8 mouse cellular contexts compared by ENCODE assay signal in the genomic region with DNA sequence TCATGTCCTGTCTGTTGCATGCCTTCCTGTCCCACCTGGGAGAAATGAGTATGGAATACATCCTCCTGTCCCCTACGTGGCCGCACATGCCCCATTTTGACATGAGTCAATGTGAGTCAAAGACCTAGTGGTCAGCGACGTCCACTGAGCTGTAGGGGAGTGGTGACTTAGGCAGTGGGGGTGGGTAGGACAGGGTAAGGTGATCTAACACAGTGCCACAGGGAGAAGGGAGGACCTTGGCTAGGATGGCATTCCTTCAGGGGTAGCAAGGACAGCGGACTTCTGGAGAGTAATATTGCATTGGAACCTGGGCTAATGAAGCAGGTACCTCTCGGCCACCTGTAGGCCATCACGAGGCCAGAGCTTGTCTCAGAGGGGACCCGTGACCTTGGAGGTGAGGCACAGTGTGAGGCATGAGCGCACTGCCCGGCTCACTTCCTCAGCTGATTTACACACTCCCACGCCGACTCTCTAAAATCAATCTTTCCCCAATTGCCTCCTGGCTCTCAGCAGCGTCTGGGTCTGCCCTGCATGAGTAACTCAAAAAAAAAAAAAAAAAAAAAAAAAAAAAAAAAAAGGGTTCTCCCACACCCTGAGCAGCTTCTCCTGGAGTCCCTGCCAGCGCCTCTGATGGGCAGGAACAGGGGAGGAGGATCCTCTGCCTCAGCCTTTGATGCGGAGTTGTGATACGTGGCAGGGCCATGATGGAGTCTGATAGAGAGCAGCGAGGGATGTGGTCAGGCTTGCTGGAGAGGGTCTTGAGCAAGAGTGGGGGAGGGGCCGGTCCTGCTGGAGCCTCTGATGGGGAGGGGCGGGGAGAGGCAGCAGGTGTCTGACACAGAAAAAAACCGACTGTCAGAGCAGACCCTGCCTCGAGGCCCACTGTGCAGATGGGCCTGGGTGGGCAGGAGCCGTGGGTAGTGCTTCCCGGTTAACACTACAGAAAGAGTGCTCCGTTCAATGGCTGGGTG. TPM values are rescaled to one million over a fixed set of nuclear protein-coding genes. Genes with fewer than 3 reads are reported as not detected.
DNase-seq lines count a peak whose midpoint lies in the region; ATAC-seq and TF ChIP-seq lines count a peak whose summit lies in the region.

No protein-coding gene starts in this region.

- no peak for TF ChIP-seq RAD21 in CH12.LX (IDR thresholded peaks at IDR 0.05; ENCODE audit: low read depth, low read length)

- no peak for TF ChIP-seq CTCF in cerebellum, adult 2 months (IDR thresholded peaks at IDR 0.05; ENCODE audit: borderline replicate concordance, insufficient read depth, low read depth, low read length)
- TF ChIP-seq CTCF in CH12.LX (conservative IDR thresholded peaks at IDR 0.05 in 1 of 2, IDR thresholded peaks at IDR 0.05 in 1 of 2; ENCODE audit: low read depth in 2 of 2, low read length in 2 of 2): no peak
- TF ChIP-seq CTCF in hindbrain, postnatal 0 days (IDR thresholded peaks at IDR 0.05; ENCODE audit: low read depth): no peak

- TF ChIP-seq EP300 in CH12.LX (IDR thresholded peaks at IDR 0.05; ENCODE audit: low read length): no peak

- H3K9me3 ChIP-seq in CH12.LX (replicated peaks; ENCODE audit: low read length): peaks cover 4% of the 10 kb centered on the region
- H3K9me3 ChIP-seq in hindbrain, postnatal 0 days (ENCODE audit: low read length): no peaks in the 10 kb centered on the region
- H3K9me3 ChIP-seq in midbrain, embryonic 13.5 days: no peaks in the 10 kb centered on the region; the same call in 1 of the 2 replicates

- dilution Hi-C loops in CH12.LX (cut with MboI; ENCODE audit: extremely low pct_ligation_motif_present, extremely low pct_unique_long_range_greater_than_20kb, low sequenced_read_pairs): no loop called here

- 0 out of 2 replicates have a peak, but pooled peaks have one; percentile 25 for ATAC-seq in hindbrain, postnatal 0 days
- ATAC-seq in midbrain, embryonic 13.5 days: peak; percentile 35; the same call in 1 of the 2 replicates

- no peak overlapping the region for H3K4me3 ChIP-seq in cerebellum, adult 2 months (replicated peaks; ENCODE audit: insufficient read depth, low read depth, low read length)
- H3K4me3 ChIP-seq in CH12.LX (replicated peaks in 1 of 3; ENCODE audit: low read depth in 2 of 3, low read length in 2 of 3, poor library complexity in 1 of 3): no peak overlapping the region
- no peak overlapping the region for H3K4me3 ChIP-seq in hindbrain, postnatal 0 days (ENCODE audit: low read length)
- no peak overlapping the region for H3K4me3 ChIP-seq in midbrain, embryonic 13.5 days (replicated peaks)

- H3K27me3 ChIP-seq in cerebellum, adult 2 months (ENCODE audit: control insufficient read depth, insufficient read depth, low read length): no peaks in the 10 kb centered on the region
- peaks cover 6% of the 10 kb centered on the region for H3K27me3 ChIP-seq in CH12.LX (replicated peaks)
- no peaks in the 10 kb centered on the region for H3K27me3 ChIP-seq in hindbrain, postnatal 0 days (ENCODE audit: insufficient read depth, low read length)
- no peaks in the 10 kb centered on the region; the same call in 1 of the 2 replicates for H3K27me3 ChIP-seq in midbrain, embryonic 13.5 days

- DNase-seq in cerebellum, postnatal 10 days: peak; percentile 39 to 50
- no peak for DNase-seq in cerebellum, adult 2 months
- DNase-seq in CH12.LX (ENCODE audit: extremely low read depth): no peak
- DNase-seq in hindbrain, postnatal 0 days (ENCODE audit: low spot score): peak; percentile 33
- DNase-seq in spleen, adult 12 weeks (ENCODE audit: low spot score): no peak
- no peak for DNase-seq in heart, postnatal 36 days
- no peak for DNase-seq in heart, adult 8-10 months (ENCODE audit: low spot score)

- no peaks in the 10 kb centered on the region for H3K79me2 ChIP-seq in CH12.LX (replicated peaks; ENCODE audit: control insufficient read depth, extremely low read depth, insufficient read depth, poor library complexity, severe bottlenecking)

- H3K9ac ChIP-seq in CH12.LX (ENCODE audit: insufficient read depth, low read depth): no peak overlapping the region
- H3K9ac ChIP-seq in hindbrain, postnatal 0 days (replicated peaks; ENCODE audit: low read length): no peak overlapping the region
- H3K9ac ChIP-seq in midbrain, embryonic 13.5 days (replicated peaks): peak overlapping the region; percentile 11; the same call in 1 of the 2 replicates

- peaks cover 0 to 16% of the 10 kb centered on the region in 2 experiments for H3K36me3 ChIP-seq in CH12.LX (replicated peaks in 1 of 2; ENCODE audit: control insufficient read depth in 1 of 2, insufficient read depth in 1 of 2, low read length in 1 of 2)
- H3K36me3 ChIP-seq in hindbrain, postnatal 0 days (ENCODE audit: insufficient read depth, low read length): no peaks in the 10 kb centered on the region
- H3K36me3 ChIP-seq in midbrain, embryonic 13.5 days: no peaks in the 10 kb centered on the region

- WGBS in cerebellum, adult 2 months: 35% methylated on average over 24 of the region's 24 CpGs
- WGBS in hindbrain, postnatal 0 days: 34% methylated on average over 24 of the region's 24 CpGs
- WGBS in midbrain, embryonic 13.5 days: 36% methylated on average over 24 of the region's 24 CpGs

- H3K27ac ChIP-seq in cerebellum, adult 2 months (ENCODE audit: insufficient read depth, low read length): no peak overlapping the region
- no peak overlapping the region for H3K27ac ChIP-seq in CH12.LX (ENCODE audit: insufficient read depth, low read depth)
- H3K27ac ChIP-seq in hindbrain, postnatal 0 days: no peak overlapping the region
- no peak overlapping the region for H3K27ac ChIP-seq in midbrain, embryonic 13.5 days

- no peak for TF ChIP-seq POLR2A in cerebellum, adult 2 months (IDR thresholded peaks at IDR 0.05; ENCODE audit: borderline replicate concordance, insufficient read depth, low read length)
- TF ChIP-seq POLR2A in CH12.LX (IDR thresholded peaks at IDR 0.05; ENCODE audit: low read depth, low read length): no peak

- no peaks in the 10 kb centered on the region for H3K4me1 ChIP-seq in cerebellum, adult 2 months (ENCODE audit: control insufficient read depth, insufficient read depth, low read length)
- peaks cover 4 to 14% of the 10 kb centered on the region in 2 experiments; a peak in 3 of 4 replicates for H3K4me1 ChIP-seq in CH12.LX (ENCODE audit: control insufficient read depth in 1 of 2, insufficient read depth in 2 of 2)
- H3K4me1 ChIP-seq in hindbrain, postnatal 0 days (ENCODE audit: insufficient read depth, low read length): 0 out of 2 replicates have a peak, but pooled peaks cover 6% of the 10 kb centered on the region
- peaks cover 32% of the 10 kb centered on the region for H3K4me1 ChIP-seq in midbrain, embryonic 13.5 days (replicated peaks)

- in situ Hi-C loops in CH12.LX (cut with MboI; ENCODE audit: low pct_ligation_motif_present, low pct_unique_long_range_greater_than_20kb, low sequenced_read_pairs): no loop called here

- intact Hi-C loops in heart, postnatal 36 days (cut with DNase I): no loop called here

- H3K4me2 ChIP-seq in CH12.LX (ENCODE audit: insufficient read depth, low read depth, poor library complexity, severe bottlenecking): no peak overlapping the region
- no peak overlapping the region for H3K4me2 ChIP-seq in hindbrain, postnatal 0 days (ENCODE audit: low read depth, low read length)
- no peak overlapping the region for H3K4me2 ChIP-seq in midbrain, embryonic 13.5 days (replicated peaks)

TF ChIP-seq in CH12.LX, 34 proteins besides CTCF, POLR2A, EP300 and RAD21:
- no peak for TF ChIP-seq ETS1 (conservative IDR thresholded peaks at IDR 0.05; ENCODE audit: low read depth, low read length)
- peak; percentile 41; the same call in 1 of the 2 replicates for TF ChIP-seq ZNF384 (IDR thresholded peaks at IDR 0.05; ENCODE audit: low read depth, low read length)

RNA-seq across cellular contexts. Expression of a gene that starts 1.8 kb away (rescaled TPM):
- polyA plus RNA-seq in cerebellum, adult 2 months (2012; rRNA removed): 55.1 and 58.7 TPM in 2 replicates
- total RNA-seq in CH12.LX (2012; rRNA removed): 68.3 and 68.5 TPM in 2 replicates
- total RNA-seq in CH12.LX (2014; rRNA removed): 52.4 and 63.7 TPM in 2 replicates
- 50.9 and 53.5 TPM in 2 replicates for polyA plus RNA-seq in CH12.LX (2012; ENCODE audit: insufficient read length, low read depth)
- total RNA-seq in hindbrain, postnatal 0 days (2014; rRNA removed): 57.9 and 60.0 TPM in 2 replicates
- 61.5 and 64.5 TPM in 2 replicates for polyA plus RNA-seq in hindbrain, postnatal 0 days (2015; fragmentation: Nextera tagmentation; extraction: Ambion mirVana)
- 55.5 and 56.0 TPM in 2 replicates for polyA plus RNA-seq in midbrain, embryonic 13.5 days (2015; fragmentation: Nextera tagmentation; extraction: Ambion mirVana)
- 10 to 100 TPM; 24.1 to 25.9 TPM for total RNA-seq in heart, postnatal 36 days (2021)
- 10 to 100 TPM; 23.3 to 27.0 (median 26.3) TPM for total RNA-seq in heart, adult 8-10 months (2022)

Comparison
In these comparisons a context has a peak if more than half of its experiments do, and no peak if none do; other contexts are left out.
1. DNase-seq: peak in cerebellum, postnatal 10 days (2 of 2) and hindbrain, postnatal 0 days (single experiment); none in cerebellum, adult 2 months (0 of 2), CH12.LX (single experiment), spleen, adult 12 weeks (single experiment), heart, postnatal 36 days (0 of 2) and heart, adult 8-10 months (single experiment).